ENCODE assay signal across 25 mouse cellular contexts in genomic region chr12:72304347-72304688, GRCm38 (mm10).
DNase-seq lines count a peak whose midpoint lies in the region; ATAC-seq and TF ChIP-seq lines count a peak whose summit lies in the region.
"Had no signal": no experiment of that assay in that cellular context is flagged by ENCODE, and none has a peak within 500 bp of the region (broad histone marks: within the 10 kb centered on the region; RNA-seq: fewer than 3 reads in every experiment).

No protein-coding gene starts in this region.

- no peak overlapping the region for H3K27ac ChIP-seq in forebrain, embryonic 13.5 days
- H3K27ac ChIP-seq in forebrain, embryonic 12.5 days: no peak overlapping the region
- peak overlapping the region; percentile 61; the same call in 1 of the 2 replicates for H3K27ac ChIP-seq in midbrain, embryonic 10.5 days (replicated peaks)
- no peak overlapping the region for H3K27ac ChIP-seq in midbrain, postnatal 0 days (ENCODE audit: low read depth, low read length)
- H3K27ac ChIP-seq in forebrain, postnatal 0 days (ENCODE audit: low read depth, low read length): no peak overlapping the region; the same call in 1 of the 2 replicates
- H3K27ac ChIP-seq: gastrocnemius, adult 2 months; heart, embryonic 15.5 days; left cerebral cortex, adult 2 months; limb, embryonic 10.5 days; midbrain, embryonic 15.5 days; neural tube, embryonic 15.5 days had no signal

- no peak for TF ChIP-seq POLR2A in brain, embryonic 14.5 days (IDR thresholded peaks at IDR 0.05; ENCODE audit: borderline replicate concordance, extremely low read depth, insufficient read depth, insufficient read length, poor library complexity, severe bottlenecking)

- H3K4me2 ChIP-seq in forebrain, embryonic 13.5 days: no peak overlapping the region
- no peak overlapping the region for H3K4me2 ChIP-seq in forebrain, embryonic 12.5 days
- H3K4me2 ChIP-seq in midbrain, postnatal 0 days (ENCODE audit: low read depth, low read length, poor library complexity, severe bottlenecking): no peak overlapping the region
- H3K4me2 ChIP-seq in forebrain, postnatal 0 days (ENCODE audit: low read depth): no peak overlapping the region
- H3K4me2 ChIP-seq: heart, embryonic 15.5 days; midbrain, embryonic 15.5 days; neural tube, embryonic 15.5 days had no signal

- peak; percentile 41; the same call in 1 of the 2 replicates for ATAC-seq in forebrain, embryonic 13.5 days
- ATAC-seq in forebrain, embryonic 12.5 days (ENCODE audit: low FRiP score): no peak
- no peak for ATAC-seq in midbrain, postnatal 0 days (ENCODE audit: low FRiP score)
- ATAC-seq in forebrain, postnatal 0 days: 0 out of 2 replicates have a peak, but pooled peaks have one; percentile 10
- no peak for ATAC-seq in erythroblast, adult 5-6 weeks (replicated peaks; ENCODE audit: low FRiP score, poor library complexity, severe bottlenecking)
- ATAC-seq: CD4-positive, CD25-positive, alpha-beta regulatory T cell, adult 4 months had no signal

- H3K9me3 ChIP-seq in forebrain, embryonic 13.5 days (replicated peaks): no peaks in the 10 kb centered on the region
- 0 out of 2 replicates have a peak, but pooled peaks cover 5% of the 10 kb centered on the region for H3K9me3 ChIP-seq in forebrain, embryonic 12.5 days
- peaks cover 10% of the 10 kb centered on the region; the same call in 1 of the 2 replicates for H3K9me3 ChIP-seq in midbrain, embryonic 10.5 days (replicated peaks)
- H3K9me3 ChIP-seq in midbrain, postnatal 0 days (ENCODE audit: low read length): no peaks in the 10 kb centered on the region
- no peaks in the 10 kb centered on the region for H3K9me3 ChIP-seq in forebrain, postnatal 0 days (ENCODE audit: low read length)
- H3K9me3 ChIP-seq: heart, embryonic 15.5 days; limb, embryonic 10.5 days; midbrain, embryonic 15.5 days; neural tube, embryonic 15.5 days had no signal

- DNase-seq in midbrain, embryonic 10.5 days (ENCODE audit: low spot score): no peak
- DNase-seq in midbrain, postnatal 0 days (ENCODE audit: low spot score): no peak
- peak; percentile 68 for DNase-seq in brain, embryonic 14.5 days (ENCODE audit: low read depth)
- DNase-seq in forebrain, postnatal 0 days: peak; percentile 15
- no peak for DNase-seq in yolk sac, embryonic 10.5 days (ENCODE audit: low spot score)
- DNase-seq: adrenal gland, postnatal 14 days; gastrocnemius, adult 2 months; heart, postnatal 36 days; kidney, adult 8-10 months; kidney, postnatal 14 days; liver; lung, postnatal 4 days; right cerebral cortex, postnatal 25 days; spleen, adult 18-20 months; thymus, postnatal 25 days had no signal

- no peak overlapping the region for H3K9ac ChIP-seq in forebrain, embryonic 13.5 days
- H3K9ac ChIP-seq in forebrain, embryonic 12.5 days: no peak overlapping the region
- H3K9ac ChIP-seq in midbrain, postnatal 0 days (replicated peaks; ENCODE audit: low read length, poor library complexity, severe bottlenecking): no peak overlapping the region
- H3K9ac ChIP-seq in forebrain, postnatal 0 days: no peak overlapping the region
- H3K9ac ChIP-seq: heart, embryonic 15.5 days; midbrain, embryonic 15.5 days; neural tube, embryonic 15.5 days had no signal

- WGBS in forebrain, embryonic 13.5 days: 39% methylated on average over 5 of the region's 5 CpGs
- WGBS in forebrain, embryonic 12.5 days: 47% methylated on average over 5 of the region's 5 CpGs
- WGBS in midbrain, embryonic 10.5 days: 75% methylated on average over 5 of the region's 5 CpGs
- WGBS in midbrain, postnatal 0 days: 49% methylated on average over 5 of the region's 5 CpGs
- WGBS in forebrain, postnatal 0 days: 27% methylated on average over 5 of the region's 5 CpGs

- no peaks in the 10 kb centered on the region for H3K27me3 ChIP-seq in forebrain, embryonic 13.5 days
- H3K27me3 ChIP-seq in forebrain, embryonic 12.5 days: no peaks in the 10 kb centered on the region
- no peaks in the 10 kb centered on the region for H3K27me3 ChIP-seq in midbrain, embryonic 10.5 days (ENCODE audit: low read depth, poor library complexity, severe bottlenecking)
- H3K27me3 ChIP-seq in midbrain, postnatal 0 days (ENCODE audit: insufficient read depth, low read length): no peaks in the 10 kb centered on the region
- H3K27me3 ChIP-seq in forebrain, postnatal 0 days (ENCODE audit: insufficient read depth, low read length): no peaks in the 10 kb centered on the region
- H3K27me3 ChIP-seq: heart, embryonic 15.5 days; midbrain, embryonic 15.5 days; neural tube, embryonic 15.5 days had no signal

- H3K4me1 ChIP-seq in forebrain, embryonic 13.5 days: peaks cover 21% of the 10 kb centered on the region
- H3K4me1 ChIP-seq in forebrain, embryonic 12.5 days: peaks cover 29% of the 10 kb centered on the region
- peaks cover 34% of the 10 kb centered on the region for H3K4me1 ChIP-seq in midbrain, embryonic 10.5 days
- H3K4me1 ChIP-seq in midbrain, postnatal 0 days (ENCODE audit: insufficient read depth, low read length): no peaks in the 10 kb centered on the region
- H3K4me1 ChIP-seq in forebrain, postnatal 0 days (ENCODE audit: insufficient read depth): peaks cover 8% of the 10 kb centered on the region
- H3K4me1 ChIP-seq: heart, embryonic 15.5 days had no signal

- H3K36me3 ChIP-seq in forebrain, embryonic 13.5 days (ENCODE audit: poor library complexity, severe bottlenecking): no peaks in the 10 kb centered on the region; the same call in 1 of the 2 replicates
- no peaks in the 10 kb centered on the region for H3K36me3 ChIP-seq in forebrain, embryonic 12.5 days (replicated peaks)
- peaks cover 10% of the 10 kb centered on the region for H3K36me3 ChIP-seq in midbrain, embryonic 10.5 days
- peaks cover 7% of the 10 kb centered on the region for H3K36me3 ChIP-seq in midbrain, postnatal 0 days (ENCODE audit: insufficient read depth, low read length)
- peaks cover 19% of the 10 kb centered on the region; the same call in 1 of the 2 replicates for H3K36me3 ChIP-seq in forebrain, postnatal 0 days (ENCODE audit: insufficient read depth)
- H3K36me3 ChIP-seq: heart, embryonic 15.5 days; limb, embryonic 10.5 days; midbrain, embryonic 15.5 days had no signal

- TF ChIP-seq CTCF in midbrain, postnatal 0 days (IDR thresholded peaks at IDR 0.05): no peak
- TF ChIP-seq CTCF in brain, embryonic 14.5 days (IDR thresholded peaks at IDR 0.05; ENCODE audit: borderline replicate concordance, extremely low read depth, insufficient read depth, insufficient read length): no peak
- no peak for TF ChIP-seq CTCF in forebrain, postnatal 0 days (IDR thresholded peaks at IDR 0.05; ENCODE audit: low read depth)

- H3K4me3 ChIP-seq in forebrain, embryonic 13.5 days: no peak overlapping the region
- no peak overlapping the region for H3K4me3 ChIP-seq in forebrain, embryonic 12.5 days (replicated peaks)
- H3K4me3 ChIP-seq in midbrain, embryonic 10.5 days: no peak overlapping the region
- no peak overlapping the region for H3K4me3 ChIP-seq in midbrain, postnatal 0 days (ENCODE audit: low read depth, low read length)
- no peak overlapping the region for H3K4me3 ChIP-seq in forebrain, postnatal 0 days (ENCODE audit: low read depth, low read length)
- H3K4me3 ChIP-seq: gastrocnemius, adult 2 months; heart, embryonic 15.5 days; left cerebral cortex, adult 2 months; midbrain, embryonic 15.5 days; myocyte; neural tube, embryonic 15.5 days had no signal

Comparison
In these comparisons a context has a peak if more than half of its experiments do, and no peak if none do; other contexts are left out.
1. ATAC-seq: peak in forebrain, embryonic 13.5 days (single experiment) and forebrain, postnatal 0 days (single experiment); none in forebrain, embryonic 12.5 days (single experiment), midbrain, postnatal 0 days (single experiment) and erythroblast, adult 5-6 weeks (single experiment).
2. DNase-seq: peak in brain, embryonic 14.5 days (single experiment) and forebrain, postnatal 0 days (single experiment); none in midbrain, embryonic 10.5 days (single experiment), midbrain, postnatal 0 days (single experiment) and yolk sac, embryonic 10.5 days (single experiment).